Comparison of ENCODE assay signal across 22 mouse cellular contexts in genomic region chr1:52658160-52658559, GRCm38 (mm10). TPM values are rescaled to one million over a fixed set of nuclear protein-coding genes. Genes with fewer than 3 reads are reported as not detected.
DNase-seq lines count a peak whose midpoint lies in the region; ATAC-seq and TF ChIP-seq lines count a peak whose summit lies in the region.
"Had no signal": no experiment of that assay in that cellular context is flagged by ENCODE, and none has a peak within 500 bp of the region (broad histone marks: within the 10 kb centered on the region; RNA-seq: fewer than 3 reads in every experiment).

No protein-coding gene starts in this region.

- H3K4me2 ChIP-seq in hindbrain, embryonic 15.5 days, result no peak overlapping the region
- H3K4me2 ChIP-seq in hindbrain, embryonic 16.5 days (ENCODE audit: low read length), result no peak overlapping the region
- no peak overlapping the region for H3K4me2 ChIP-seq in stomach, embryonic 15.5 days
- no peak overlapping the region for H3K4me2 ChIP-seq in stomach, postnatal 0 days (replicated peaks; ENCODE audit: low read depth)
- H3K4me2 ChIP-seq: embryonic facial prominence, embryonic 13.5 days; embryonic facial prominence, embryonic 15.5 days; forebrain, embryonic 12.5 days had no signal

- no peak for TF ChIP-seq CTCF in stomach, postnatal 0 days (IDR thresholded peaks at IDR 0.05; ENCODE audit: low read depth)

- H3K4me1 ChIP-seq in hindbrain, embryonic 15.5 days (replicated peaks), result no peaks in the 10 kb centered on the region
- no peaks in the 10 kb centered on the region for H3K4me1 ChIP-seq in hindbrain, embryonic 16.5 days (ENCODE audit: control insufficient read depth, insufficient read depth, low read depth, low read length)
- H3K4me1 ChIP-seq in stomach, embryonic 15.5 days, result no peaks in the 10 kb centered on the region
- no peaks in the 10 kb centered on the region for H3K4me1 ChIP-seq in stomach, postnatal 0 days (replicated peaks; ENCODE audit: control insufficient read depth, insufficient read depth)
- H3K4me1 ChIP-seq: embryonic facial prominence, embryonic 13.5 days; embryonic facial prominence, embryonic 15.5 days; forebrain, embryonic 10.5 days; forebrain, embryonic 12.5 days had no signal

- no peak for DNase-seq in stomach, postnatal 0 days (ENCODE audit: low spot score)
- no peak for DNase-seq in thymus, postnatal 14 days
- DNase-seq: adrenal gland, adult 2 months; adrenal gland, postnatal 10 days; adrenal gland, postnatal 25 days; cerebellum, adult 11 months; cerebellum, adult 18-20 months; cerebellum, adult 8-10 months; cerebellum, adult 9-11 months; cerebellum, postnatal 14 days; cerebellum, postnatal 36 days; embryo, embryonic 11 days had no signal

- ATAC-seq in hindbrain, embryonic 15.5 days (ENCODE audit: low FRiP score, low read depth), result peak; percentile 51; the same call in 1 of the 2 replicates
- ATAC-seq in hindbrain, embryonic 16.5 days, result no peak
- peak; percentile 31; the same call in 1 of the 2 replicates for ATAC-seq in stomach, embryonic 15.5 days (ENCODE audit: insufficient read depth, low FRiP score, low read depth)
- no peak for ATAC-seq in stomach, postnatal 0 days (ENCODE audit: low FRiP score, low TSS enrichment)
- ATAC-seq: forebrain, embryonic 14.5 days; forebrain, embryonic 16.5 days had no signal

- H3K9me3 ChIP-seq in hindbrain, embryonic 15.5 days, result no peaks in the 10 kb centered on the region
- no peaks in the 10 kb centered on the region for H3K9me3 ChIP-seq in hindbrain, embryonic 16.5 days (ENCODE audit: control insufficient read depth, low read length)
- H3K9me3 ChIP-seq in stomach, embryonic 15.5 days, result no peaks in the 10 kb centered on the region
- no peaks in the 10 kb centered on the region for H3K9me3 ChIP-seq in stomach, postnatal 0 days (ENCODE audit: control insufficient read depth, low read length)
- H3K9me3 ChIP-seq: embryonic facial prominence, embryonic 13.5 days; embryonic facial prominence, embryonic 15.5 days; forebrain, embryonic 10.5 days; forebrain, embryonic 12.5 days had no signal

- 90% methylated on average over 7 of the region's 7 CpGs for WGBS in hindbrain, embryonic 15.5 days
- WGBS in hindbrain, embryonic 16.5 days, result 86% methylated on average over 7 of the region's 7 CpGs
- WGBS in stomach, embryonic 15.5 days, result 88% methylated on average over 7 of the region's 7 CpGs
- 87% methylated on average over 7 of the region's 7 CpGs for WGBS in stomach, postnatal 0 days

- H3K4me3 ChIP-seq in hindbrain, embryonic 15.5 days, result no peak overlapping the region
- no peak overlapping the region for H3K4me3 ChIP-seq in hindbrain, embryonic 16.5 days (ENCODE audit: low read length)
- no peak overlapping the region for H3K4me3 ChIP-seq in stomach, embryonic 15.5 days (replicated peaks)
- no peak overlapping the region for H3K4me3 ChIP-seq in stomach, postnatal 0 days (ENCODE audit: low read depth, low read length)
- H3K4me3 ChIP-seq: embryonic facial prominence, embryonic 13.5 days; embryonic facial prominence, embryonic 15.5 days; erythroblast, embryonic 14.5 days; forebrain, embryonic 10.5 days; forebrain, embryonic 12.5 days had no signal

- no peak overlapping the region for H3K9ac ChIP-seq in hindbrain, embryonic 15.5 days
- no peak overlapping the region for H3K9ac ChIP-seq in hindbrain, embryonic 16.5 days (ENCODE audit: low read depth, low read length)
- no peak overlapping the region for H3K9ac ChIP-seq in stomach, embryonic 15.5 days
- no peak overlapping the region for H3K9ac ChIP-seq in stomach, postnatal 0 days (ENCODE audit: low read length)
- H3K9ac ChIP-seq: embryonic facial prominence, embryonic 13.5 days; embryonic facial prominence, embryonic 15.5 days; forebrain, embryonic 12.5 days had no signal

- no peaks in the 10 kb centered on the region for H3K27me3 ChIP-seq in hindbrain, embryonic 15.5 days
- H3K27me3 ChIP-seq in hindbrain, embryonic 16.5 days (replicated peaks; ENCODE audit: control insufficient read depth, insufficient read depth, low read length), result no peaks in the 10 kb centered on the region
- no peaks in the 10 kb centered on the region for H3K27me3 ChIP-seq in stomach, embryonic 15.5 days (replicated peaks)
- H3K27me3 ChIP-seq in stomach, postnatal 0 days (ENCODE audit: control insufficient read depth, insufficient read depth, low read length), result no peaks in the 10 kb centered on the region
- H3K27me3 ChIP-seq: embryonic facial prominence, embryonic 13.5 days; embryonic facial prominence, embryonic 15.5 days; forebrain, embryonic 12.5 days had no signal

- TF ChIP-seq EP300 in stomach, postnatal 0 days (optimal IDR thresholded peaks at IDR 0.05), result no peak

- no peak overlapping the region for H3K27ac ChIP-seq in hindbrain, embryonic 15.5 days (replicated peaks)
- no peak overlapping the region for H3K27ac ChIP-seq in hindbrain, embryonic 16.5 days (ENCODE audit: low read depth, low read length)
- H3K27ac ChIP-seq in stomach, embryonic 15.5 days, result no peak overlapping the region
- no peak overlapping the region for H3K27ac ChIP-seq in stomach, postnatal 0 days (replicated peaks)
- H3K27ac ChIP-seq: embryonic facial prominence, embryonic 13.5 days; embryonic facial prominence, embryonic 15.5 days; forebrain, embryonic 10.5 days; forebrain, embryonic 12.5 days had no signal

- H3K36me3 ChIP-seq in hindbrain, embryonic 15.5 days, result peaks cover 30% of the 10 kb centered on the region
- peaks cover 4% of the 10 kb centered on the region; the same call in 1 of the 2 replicates for H3K36me3 ChIP-seq in hindbrain, embryonic 16.5 days (ENCODE audit: control insufficient read depth, insufficient read depth, low read length)
- H3K36me3 ChIP-seq in stomach, embryonic 15.5 days, result no peaks in the 10 kb centered on the region
- peaks cover 3% of the 10 kb centered on the region; the same call in 1 of the 2 replicates for H3K36me3 ChIP-seq in stomach, postnatal 0 days (ENCODE audit: control insufficient read depth, insufficient read depth, low read length)
- H3K36me3 ChIP-seq: embryonic facial prominence, embryonic 13.5 days; embryonic facial prominence, embryonic 15.5 days; forebrain, embryonic 10.5 days had no signal

RNA-seq across cellular contexts. Expression of gene Nemp2, which starts 27.7 kb away (rescaled TPM):
- 4.5 and 5.9 TPM in 2 replicates for polyA plus RNA-seq in hindbrain, embryonic 15.5 days (2015; fragmentation: Nextera tagmentation; extraction: Ambion mirVana)
- polyA plus RNA-seq in hindbrain, embryonic 16.5 days (2015; fragmentation: Nextera tagmentation; extraction: Ambion mirVana), result 5.4 and 5.6 TPM in 2 replicates
- polyA plus RNA-seq in stomach, embryonic 15.5 days (2015; fragmentation: Nextera tagmentation; extraction: Ambion mirVana), result 7.4 and 9.3 TPM in 2 replicates
- polyA plus RNA-seq in stomach, postnatal 0 days (2015; fragmentation: Nextera tagmentation; extraction: Ambion mirVana), result 2.4 and 2.9 TPM in 2 replicates

Comparison
In these comparisons a context has a peak if more than half of its experiments do, and no peak if none do; other contexts are left out.
1. ATAC-seq: peak in hindbrain, embryonic 15.5 days (single experiment) and stomach, embryonic 15.5 days (single experiment); none in hindbrain, embryonic 16.5 days (single experiment) and stomach, postnatal 0 days (single experiment).